Mouse (Mus musculus) left cerebral cortex, adult 11 months (tissue): ENCODE measurements at regions not wholly inside any gene's neighbourhood (a gene's known extent, or its start where the extent isn't known, plus 50 kb on each side); places are given as distances from the start of the nearest gene placed in this dataset.

ENCODE experiments used
- DNase-seq: peaks from one replicate; pipeline ENCODE4 v3.0.0; 2022; ENCODE audit warnings: low spot score

- no peak for DNase-seq
Observed at GRCm38 (mm10) chr5:106320039-106320438, 137.9 kb downstream of the Barhl2 start.

DNA sequence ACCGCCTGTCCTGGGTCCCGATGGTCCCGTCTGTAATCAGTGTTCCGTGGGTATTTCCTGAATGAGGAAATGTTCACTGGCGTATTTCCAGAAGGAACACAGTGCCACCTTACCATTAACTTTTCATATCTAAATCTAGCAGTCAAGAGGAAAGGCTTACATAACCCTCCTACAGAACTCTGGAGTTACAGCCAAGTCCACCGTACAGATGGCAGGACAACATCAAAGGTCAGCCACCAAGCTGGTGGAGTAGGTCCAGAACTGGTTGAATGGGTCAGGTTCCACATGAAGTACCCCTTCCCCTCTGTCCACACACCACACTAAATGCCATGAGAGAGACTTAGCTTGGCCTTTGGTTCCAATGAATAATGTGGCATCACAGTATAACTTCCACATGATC is 139.7 kb downstream of the Barhl2 start:
- no peak for DNase-seq

GRCm38 (mm10) chr5:106313874-106314273 is 144.1 kb downstream of the Barhl2 start:
- DNase-seq = no peak

GRCm38 (mm10) chr5:106301372-106301771 is 156.6 kb downstream of the Barhl2 start:
- no peak for DNase-seq

- DNase-seq = no peak
Observed at GRCm38 (mm10) chr5:106296721-106297120, 161.2 kb downstream of the Barhl2 start.

GRCm38 (mm10) chr5:106295993-106296392 is 162.0 kb downstream of the Barhl2 start:
- no peak for DNase-seq

DNA sequence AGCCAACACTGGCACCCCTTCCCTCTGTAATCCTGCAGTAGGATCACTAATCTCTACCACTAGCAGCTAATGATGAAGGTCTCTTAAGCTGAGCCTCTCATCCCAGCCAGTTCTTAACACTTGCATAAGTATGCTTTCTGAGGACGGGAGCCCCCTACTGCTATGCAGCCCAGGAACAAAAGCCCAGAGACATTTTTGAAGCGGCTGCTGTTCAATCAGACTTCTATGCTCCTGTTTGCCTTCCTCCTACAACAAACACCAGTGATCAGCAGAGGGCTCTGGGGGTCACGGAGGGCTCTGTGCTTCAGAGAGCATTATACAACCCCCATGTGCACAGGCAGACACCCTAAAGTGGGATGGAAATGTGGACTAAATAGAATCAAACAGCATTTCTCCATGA is 162.4 kb downstream of the Barhl2 start:
- no peak for DNase-seq

DNA sequence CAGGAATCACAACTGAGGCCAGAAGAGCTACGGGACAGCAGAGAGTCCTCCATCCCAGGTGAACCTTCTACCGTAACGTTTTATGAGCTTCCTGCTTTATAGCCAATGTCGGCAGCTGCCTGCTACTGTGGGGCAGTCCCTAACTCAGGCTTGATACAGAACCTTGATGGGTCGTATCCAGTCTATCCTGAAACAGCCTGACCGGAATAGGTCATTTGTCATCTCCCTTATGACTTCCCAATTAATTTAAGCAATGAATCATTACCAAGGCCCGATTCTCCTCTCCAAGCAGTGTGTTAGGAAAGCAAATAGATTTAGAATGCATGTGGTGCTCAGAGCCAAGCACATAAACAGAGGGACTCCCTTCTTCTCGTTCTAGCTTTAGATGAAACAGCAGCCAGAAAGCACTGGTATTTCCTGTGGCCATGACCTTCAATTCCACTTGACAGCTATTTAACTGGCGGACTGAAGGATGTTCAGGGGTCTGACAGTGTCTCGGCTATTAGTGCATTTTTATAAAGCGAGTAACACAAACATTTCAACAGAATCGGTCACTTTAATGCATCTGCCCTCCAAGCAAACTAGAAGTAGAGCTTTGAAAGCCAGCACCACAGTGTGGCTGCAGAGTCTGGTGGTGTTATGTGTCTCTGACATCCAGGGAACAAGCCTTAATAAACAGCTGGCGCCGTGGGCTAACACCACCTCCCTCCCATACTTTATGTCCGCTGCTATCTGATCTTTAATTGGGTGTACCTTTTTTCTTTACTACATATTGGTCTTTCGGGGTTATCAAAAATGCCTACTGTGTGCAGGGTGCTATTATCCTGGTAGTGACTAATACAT is 165.4 kb downstream of the Barhl2 start:
- DNase-seq = no peak

DNA sequence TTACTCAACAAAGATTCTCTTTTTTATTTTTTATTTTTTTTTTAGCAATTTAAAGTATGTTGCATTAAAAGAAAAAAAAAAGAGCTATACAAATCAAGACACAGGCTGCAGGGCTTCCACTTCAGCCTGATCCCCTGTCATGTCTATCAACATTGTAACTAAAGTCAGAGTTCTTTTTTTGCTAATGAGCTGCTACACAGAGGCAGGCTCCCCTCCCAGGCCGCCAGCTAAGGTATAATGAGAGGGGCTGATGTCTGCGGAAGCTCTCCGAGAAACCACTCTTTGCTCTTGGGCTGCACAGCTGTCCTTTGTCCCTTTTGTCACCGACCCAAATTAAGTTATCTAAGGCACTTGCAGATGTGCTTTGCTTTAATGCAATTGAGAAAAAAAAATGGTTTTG is 172.8 kb downstream of the Barhl2 start:
- no peak for DNase-seq

DNA sequence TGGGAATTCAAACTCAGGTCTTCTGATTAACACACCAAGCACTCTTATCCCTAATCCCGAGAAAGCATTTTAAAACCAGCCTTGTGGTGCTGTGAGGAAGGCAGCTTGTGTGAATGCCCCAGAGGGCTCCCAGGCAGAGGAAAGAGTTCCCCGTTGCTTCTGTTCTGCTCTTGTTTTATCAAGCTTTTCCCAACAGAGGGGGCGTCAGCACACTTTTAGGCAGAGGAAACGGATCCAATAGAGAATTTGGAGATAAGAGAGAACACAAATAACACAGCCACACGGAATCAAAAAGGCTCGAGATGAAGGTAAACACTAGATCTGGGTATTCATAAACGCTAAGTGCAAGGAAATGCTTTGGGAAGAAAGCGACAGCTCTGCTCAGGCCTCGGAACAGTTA is 173.2 kb downstream of the Barhl2 start:
- no peak for DNase-seq

DNA sequence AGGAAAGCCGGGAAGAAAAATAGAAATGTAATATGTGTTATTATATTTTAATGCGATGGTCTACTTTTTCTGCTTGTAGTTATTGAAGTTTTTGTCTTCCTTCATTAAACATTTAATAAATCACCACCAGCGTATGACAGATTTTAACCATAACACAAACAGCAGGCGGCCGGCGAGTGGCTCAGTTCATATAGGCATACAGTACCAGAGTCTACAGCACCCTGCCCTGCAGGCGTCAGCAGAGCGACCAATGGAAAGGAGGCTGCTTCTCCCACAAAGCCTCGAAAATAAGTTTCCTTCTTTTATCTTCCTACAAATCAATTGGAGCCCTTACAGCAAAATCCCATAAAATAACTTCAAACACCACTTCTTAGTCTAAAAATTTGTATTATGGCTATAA is 175.3 kb downstream of the Barhl2 start:
- DNase-seq = no peak

DNA sequence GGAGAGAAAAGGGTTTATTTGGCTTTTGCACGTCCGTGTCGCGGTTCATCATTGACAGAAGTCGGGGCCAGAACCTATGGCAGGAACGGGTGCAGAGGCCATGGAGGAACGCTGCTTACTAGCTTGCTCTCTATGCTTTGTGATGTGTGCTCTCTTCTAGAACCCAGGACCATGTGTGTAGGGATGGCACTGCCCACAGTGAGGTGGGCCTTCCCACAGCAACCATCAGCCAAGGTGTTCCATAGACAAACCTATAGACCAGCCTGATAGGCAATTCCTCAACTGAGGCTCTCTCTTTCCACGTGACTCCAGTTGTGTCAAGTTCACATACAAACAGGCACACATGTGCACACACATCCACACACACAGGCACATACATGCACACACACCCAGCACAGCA is 180.2 kb downstream of the Barhl2 start:
- DNase-seq = no peak

GRCm38 (mm10) chr5:106277231-106277630 is 180.7 kb downstream of the Barhl2 start:
- DNase-seq = no peak

DNA sequence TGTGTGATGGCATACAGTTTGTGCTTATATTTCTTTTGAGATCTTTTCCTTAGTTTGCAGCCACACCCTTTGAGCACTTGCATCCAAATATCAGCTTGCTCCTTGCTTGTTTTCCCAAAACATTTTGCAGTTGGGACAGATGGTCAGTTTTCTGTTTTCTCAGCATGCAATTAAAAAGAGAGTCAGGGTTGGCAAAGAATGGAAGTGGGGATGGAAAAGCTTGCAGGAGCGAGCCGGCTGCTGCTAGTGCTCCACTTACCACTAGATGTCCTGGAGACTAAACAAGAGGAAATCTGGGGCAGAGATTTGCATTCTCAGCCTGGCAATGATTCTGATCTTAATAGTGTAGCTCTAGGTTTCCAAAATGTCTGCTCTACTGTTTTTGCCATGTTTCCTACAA is 181.8 kb downstream of the Barhl2 start:
- no peak for DNase-seq

- DNase-seq = no peak
Observed at GRCm38 (mm10) chr5:106274617-106275016, 183.3 kb downstream of the Barhl2 start.

DNA sequence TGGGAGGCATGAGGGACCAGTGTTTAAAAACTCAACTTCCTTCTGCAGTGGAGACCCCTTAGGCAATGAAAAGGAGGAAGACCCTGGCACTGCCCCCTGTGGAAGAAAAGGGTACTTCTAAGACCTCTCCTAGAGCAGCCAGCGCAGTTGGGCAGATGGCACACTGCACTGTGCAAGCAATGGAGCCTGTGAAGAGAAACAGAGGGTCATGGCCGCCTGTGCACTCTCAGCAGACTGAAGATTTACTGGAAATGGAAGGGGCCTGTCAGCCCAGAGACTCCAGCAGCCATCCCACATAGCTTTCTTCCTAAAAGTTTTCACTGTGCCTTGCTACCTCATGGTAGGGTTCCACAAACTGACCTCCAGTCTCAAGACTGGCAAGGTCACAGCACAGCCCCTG is 193.4 kb downstream of the Barhl2 start:
- no peak for DNase-seq

DNA sequence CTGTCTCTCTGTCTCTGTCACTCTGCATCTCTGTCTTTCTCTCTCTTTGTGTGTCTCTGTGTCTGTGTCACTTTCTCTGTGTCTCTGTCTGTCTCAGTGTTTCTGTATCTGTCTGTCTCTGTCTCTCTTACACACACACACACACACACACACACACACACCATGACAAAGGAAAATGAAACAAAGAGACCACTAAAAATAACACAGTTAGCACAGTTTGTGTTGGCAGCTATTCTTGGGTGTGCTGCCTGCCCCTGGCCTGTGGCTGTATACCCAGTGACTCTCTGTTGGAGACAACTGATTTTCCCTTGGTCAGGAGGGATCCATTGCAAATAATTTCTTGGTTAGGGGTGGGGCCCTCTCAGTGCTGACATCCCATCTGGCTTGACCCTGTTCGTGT is 200.8 kb downstream of the Barhl2 start:
- no peak for DNase-seq

DNA sequence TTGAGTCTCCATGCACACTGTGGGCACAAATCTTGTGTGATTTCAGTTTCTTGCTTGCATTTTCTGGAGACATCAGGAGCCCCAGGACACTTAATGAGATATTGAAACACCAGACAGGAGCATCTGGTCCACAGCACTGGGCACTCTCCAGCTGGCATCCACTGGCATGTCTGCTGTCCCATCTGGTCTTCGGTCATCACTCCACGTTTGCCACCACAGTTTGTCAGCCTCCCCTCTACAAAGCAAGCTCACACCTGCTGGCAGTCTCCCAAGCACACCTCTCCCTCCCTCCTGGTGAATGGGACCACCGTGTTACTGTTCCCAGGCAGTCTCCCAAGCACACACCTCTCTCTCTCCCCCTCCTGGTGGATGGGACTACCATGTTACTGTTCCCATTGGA is 228.8 kb downstream of the Barhl2 start:
- no peak for DNase-seq

GRCm38 (mm10) chr5:106224141-106224540 is 233.8 kb downstream of the Barhl2 start:
- no peak for DNase-seq

- no peak for DNase-seq
Observed at GRCm38 (mm10) chr5:106209543-106209942, 248.4 kb downstream of the Barhl2 start.

DNA sequence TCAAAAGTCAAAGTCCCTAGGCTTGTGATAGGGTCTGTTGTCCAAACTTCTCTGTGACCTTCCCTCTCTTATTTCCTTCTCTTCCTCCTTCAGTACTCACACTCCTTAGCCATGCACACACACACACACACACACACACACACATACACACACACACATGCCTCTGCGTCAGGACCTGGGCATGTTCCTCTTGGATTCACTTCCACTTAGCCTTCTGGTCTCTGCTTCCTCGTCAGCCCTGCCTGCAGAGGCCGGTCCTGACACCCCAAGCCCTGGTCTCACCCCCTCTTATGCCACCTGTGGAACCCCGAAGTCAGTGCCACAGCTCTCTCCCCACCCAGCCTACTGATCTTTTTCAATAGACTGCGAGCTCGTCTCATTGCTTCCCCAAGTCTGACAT is 250.3 kb downstream of the Barhl2 start:
- no peak for DNase-seq

GRCm38 (mm10) chr5:106205724-106206123 is 252.2 kb downstream of the Barhl2 start:
- DNase-seq = no peak

DNA sequence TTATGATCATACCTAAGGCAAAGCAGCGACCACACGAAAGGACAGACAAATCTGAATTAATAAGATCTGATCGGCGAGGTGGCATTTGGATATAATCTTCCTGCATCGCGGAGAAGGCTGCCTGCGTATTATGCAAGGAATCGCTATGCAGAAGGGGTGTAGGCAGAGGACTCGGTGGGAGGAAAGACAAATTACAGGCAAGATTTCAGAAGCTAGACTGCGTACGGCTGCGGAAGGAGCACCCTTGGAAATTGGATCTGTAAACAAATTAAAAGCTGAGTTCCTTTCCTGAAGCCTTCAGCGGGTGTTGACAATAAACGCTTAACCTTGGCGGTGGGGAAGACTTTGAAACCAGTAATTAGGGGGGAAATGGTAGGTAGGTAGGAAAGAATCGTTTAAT is 257.3 kb downstream of the Barhl2 start:
- DNase-seq = peak; percentile 22

DNA sequence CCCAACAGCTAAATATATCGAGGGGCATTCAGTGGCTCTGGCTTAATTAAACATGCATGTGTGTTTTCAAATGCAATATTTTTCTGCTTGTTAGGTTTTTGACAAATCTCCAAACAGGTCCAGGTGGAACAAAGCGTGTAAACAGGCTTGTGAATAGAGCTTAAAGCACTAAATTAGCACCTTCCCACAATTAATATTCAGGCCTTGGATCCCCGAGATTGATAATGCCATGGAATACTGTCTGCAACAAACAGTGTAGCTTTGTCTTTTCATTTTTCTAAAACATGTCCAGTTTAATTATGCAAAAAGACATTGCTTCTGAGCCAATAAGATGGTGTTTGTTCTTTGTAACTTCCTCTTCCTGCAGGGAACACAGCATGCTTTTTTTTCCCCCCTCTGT is 258.9 kb downstream of the Barhl2 start:
- DNase-seq = no peak
